ENCODE assay signal across 8 mouse cellular contexts in the genomic region with DNA sequence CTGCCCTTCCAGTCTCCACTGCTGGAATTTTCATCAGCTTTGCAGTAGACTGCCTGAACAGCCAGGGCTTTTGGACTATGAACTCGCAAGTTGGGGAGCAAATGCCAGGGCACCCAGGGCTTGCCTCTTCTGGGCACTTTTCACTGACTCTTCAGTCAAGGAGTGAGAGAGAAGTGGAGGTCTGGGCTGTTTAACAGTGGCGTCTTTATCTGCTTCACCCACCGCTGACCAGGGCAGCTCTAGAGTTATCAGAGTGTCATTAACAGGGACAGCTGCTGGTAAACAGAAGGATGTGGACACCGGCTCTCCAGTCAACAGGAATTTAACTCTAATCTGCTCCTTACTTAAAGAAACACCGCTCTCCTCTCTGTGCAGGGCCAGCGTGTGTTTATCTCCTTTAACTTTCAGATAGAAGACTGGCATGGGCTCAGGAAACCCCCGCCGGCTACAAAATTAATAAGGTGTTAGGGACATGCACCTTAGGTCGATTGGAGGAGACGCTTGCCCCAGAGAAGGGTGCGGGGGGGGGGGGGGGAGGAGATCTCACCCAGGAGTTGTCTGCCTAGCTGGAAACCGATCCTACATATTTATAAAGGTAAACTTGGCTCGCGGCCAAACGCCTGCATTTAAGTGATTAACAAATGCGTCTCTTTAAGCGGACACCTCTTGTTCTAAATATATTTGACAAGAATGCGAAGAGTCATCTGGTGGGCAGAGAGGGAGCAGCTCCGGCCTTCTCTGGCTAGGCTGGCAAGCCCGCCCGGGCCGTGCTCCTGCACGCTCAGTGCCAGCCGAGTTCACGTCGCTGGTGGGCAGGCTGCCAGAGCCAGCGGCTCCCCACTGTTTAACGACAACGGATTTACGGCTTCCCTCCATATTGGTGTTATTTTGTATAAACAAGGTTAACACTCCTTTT.
DNase-seq lines count a peak whose midpoint lies in the region; ATAC-seq lines count a peak whose summit lies in the region.

No protein-coding gene starts in this region.

- H3K27me3 ChIP-seq in forebrain, embryonic 10.5 days (ENCODE audit: poor library complexity, severe bottlenecking): peaks cover 48% of the 10 kb centered on the region
- no peaks in the 10 kb centered on the region for H3K27me3 ChIP-seq in stomach, embryonic 15.5 days (replicated peaks)

- peak overlapping the region; percentile 65 for H3K4me2 ChIP-seq in stomach, embryonic 15.5 days

- intact Hi-C loops in heart, postnatal 25 days (cut with DNase I): no loop called here
- intact Hi-C loops in heart, postnatal 10 days (cut with DNase I): loop anchor here (10.0 kb wide), 1 partner anchor 260 kb away; a partner anchor contains a TSS

- peaks cover 28% of the 10 kb centered on the region for H3K4me1 ChIP-seq in forebrain, embryonic 10.5 days
- H3K4me1 ChIP-seq in stomach, embryonic 15.5 days: peaks cover 22% of the 10 kb centered on the region

- no peaks in the 10 kb centered on the region for H3K36me3 ChIP-seq in forebrain, embryonic 10.5 days (replicated peaks)
- no peaks in the 10 kb centered on the region for H3K36me3 ChIP-seq in stomach, embryonic 15.5 days

- peak overlapping the region; percentile 77 for H3K27ac ChIP-seq in forebrain, embryonic 10.5 days
- H3K27ac ChIP-seq in stomach, embryonic 15.5 days: peak overlapping the region; percentile 74

- peak; percentile 57 for ATAC-seq in megakaryocyte progenitor cell, adult 5-6 weeks (replicated peaks; ENCODE audit: poor library complexity)
- peak; percentile 41; the same call in 1 of the 2 replicates for ATAC-seq in stomach, embryonic 15.5 days (ENCODE audit: insufficient read depth, low FRiP score, low read depth)

- H3K9me3 ChIP-seq in forebrain, embryonic 10.5 days: no peaks in the 10 kb centered on the region
- no peaks in the 10 kb centered on the region for H3K9me3 ChIP-seq in stomach, embryonic 15.5 days

- no peak overlapping the region for H3K9ac ChIP-seq in stomach, embryonic 15.5 days

- 2% methylated on average over 30 of the region's 30 CpGs for WGBS in forebrain, embryonic 10.5 days
- WGBS in stomach, embryonic 15.5 days: 3% methylated on average over 30 of the region's 30 CpGs

- peak overlapping the region; percentile 36 for H3K4me3 ChIP-seq in forebrain, embryonic 10.5 days
- peak overlapping the region; percentile 15; the same call in 1 of the 2 replicates for H3K4me3 ChIP-seq in stomach, embryonic 15.5 days (replicated peaks)

- DNase-seq in heart, adult 11 months: peak; percentile 92
- no peak for DNase-seq in heart, postnatal 25 days (ENCODE audit: low spot score)
- no peak for DNase-seq in forebrain, embryonic 10.5 days (ENCODE audit: extremely low spot score, low spot score)
- peak; percentile 70 to 79 for DNase-seq in heart, postnatal 10 days
- peak; percentile 82 to 89 for DNase-seq in kidney, postnatal 36 days
- no peak for DNase-seq in frontal cortex, postnatal 36 days (ENCODE audit: low spot score in 2 of 2)

Comparison
In these comparisons a context has a peak if more than half of its experiments do, and no peak if none do; other contexts are left out.
1. DNase-seq: peak in heart, adult 11 months (single experiment), heart, postnatal 10 days (2 of 2) and kidney, postnatal 36 days (2 of 2); none in heart, postnatal 25 days (single experiment), forebrain, embryonic 10.5 days (single experiment) and frontal cortex, postnatal 36 days (0 of 2).